Mouse (Mus musculus): Measurements from ENCODE around the gene Cerk. TPM values are rescaled to one million over a fixed set of nuclear protein-coding genes. Genes with fewer than 3 reads are reported as not detected.
"Not testable (repeated sequence)": the region's sequence is repeated elsewhere in the genome, so short reads cannot be mapped to it uniquely, and the experiment has no call there.

Gene Cerk
- total RNA-seq, 2 experiments from 2014 or later, result 55.1 to 58.1 TPM

GRCm38 (mm10) chr15:86213753-86214548 is 28.0 kb upstream of the Cerk start, which contains the start of gene Tbc1d22a:
Gene Tbc1d22a (plus strand): TSS chr15:86214459.
- peak; percentile 93 to 94 for DNase-seq (ENCODE audit: low spot score in 2 of 2)
- intact Hi-C loops (cut with DNase I), result loop anchor here (5.0 to 10.0 kb wide), 3 partner anchors 42 to 159 kb away; partner anchors contain the start of gene Gramd4

GRCm38 (mm10) chr15:86212193-86212592 is 26.3 kb upstream of the Cerk start:
- intact Hi-C loops (cut with DNase I), result loop anchor here (5.0 to 10.0 kb wide), 3 partner anchors 40 to 157 kb away; partner anchors contain the start of gene Gramd4
- DNase-seq (ENCODE audit: low spot score in 2 of 2), result not testable (repeated sequence)

- intact Hi-C loops (cut with DNase I), result no loop called here
These were observed 20.4 kb upstream of the Cerk start for GRCm38 (mm10) chr15:86206385-86206784.

GRCm38 (mm10) chr15:86205300-86205699 is 19.4 kb upstream of the Cerk start:
- DNase-seq (ENCODE audit: low spot score in 2 of 2), result no peak
- intact Hi-C loops (cut with DNase I), result no loop called here

More at GRCm38 (mm10) chr15:86206385-86206784, 20.4 kb upstream of the Cerk start:
- no peak for DNase-seq (ENCODE audit: low spot score in 2 of 2)

- intact Hi-C loops (cut with DNase I), result no loop called here
- DNase-seq (ENCODE audit: low spot score in 2 of 2), result no peak
These were observed 18.1 kb upstream of the Cerk start for GRCm38 (mm10) chr15:86203942-86204561.

GRCm38 (mm10) chr15:86203292-86203793 is 17.4 kb upstream of the Cerk start:
- DNase-seq (ENCODE audit: low spot score in 2 of 2), result no peak
- intact Hi-C loops (cut with DNase I), result no loop called here

GRCm38 (mm10) chr15:86202640-86203039 is 16.7 kb upstream of the Cerk start:
- intact Hi-C loops (cut with DNase I), result no loop called here
- DNase-seq (ENCODE audit: low spot score in 2 of 2), result no peak

GRCm38 (mm10) chr15:86201696-86202330 is 15.9 kb upstream of the Cerk start:
- no peak for DNase-seq (ENCODE audit: low spot score in 2 of 2)
- intact Hi-C loops (cut with DNase I), result no loop called here

GRCm38 (mm10) chr15:86201095-86201494 is 15.2 kb upstream of the Cerk start:
- no peak for DNase-seq (ENCODE audit: low spot score in 2 of 2)
- intact Hi-C loops (cut with DNase I), result no loop called here

GRCm38 (mm10) chr15:86200169-86200568 is 14.2 kb upstream of the Cerk start:
- intact Hi-C loops (cut with DNase I), result no loop called here
- no peak for DNase-seq (ENCODE audit: low spot score in 2 of 2)

- DNase-seq (ENCODE audit: low spot score in 2 of 2), result no peak
These were observed 13.5 kb upstream of the Cerk start for GRCm38 (mm10) chr15:86199482-86199881.

GRCm38 (mm10) chr15:86199052-86199451 is 13.1 kb upstream of the Cerk start:
- DNase-seq (ENCODE audit: low spot score in 2 of 2), result no peak
- intact Hi-C loops (cut with DNase I), result no loop called here

More at GRCm38 (mm10) chr15:86199482-86199881, 13.5 kb upstream of the Cerk start:
- intact Hi-C loops (cut with DNase I), result no loop called here

GRCm38 (mm10) chr15:86194676-86195453 is 8.9 kb upstream of the Cerk start:
- intact Hi-C loops (cut with DNase I); DNase-seq (ENCODE audit: low spot score in 2 of 2): not testable (repeated sequence)

GRCm38 (mm10) chr15:86191933-86192332 is 6.0 kb upstream of the Cerk start:
- no peak for DNase-seq (ENCODE audit: low spot score in 2 of 2)
- intact Hi-C loops (cut with DNase I), result no loop called here

GRCm38 (mm10) chr15:86191505-86191904 is 5.6 kb upstream of the Cerk start:
- DNase-seq (ENCODE audit: low spot score in 2 of 2), result no peak
- intact Hi-C loops (cut with DNase I), result no loop called here

- intact Hi-C loops (cut with DNase I), result no loop called here
- no peak for DNase-seq (ENCODE audit: low spot score in 2 of 2)
These were observed 4.4 kb upstream of the Cerk start for GRCm38 (mm10) chr15:86190387-86190786.

GRCm38 (mm10) chr15:86188746-86189470 is 3.0 kb upstream of the Cerk start:
- intact Hi-C loops (cut with DNase I), result no loop called here
- DNase-seq (ENCODE audit: low spot score in 2 of 2), result peak in 1 of 2 experiments; percentile 48

- no peak for DNase-seq (ENCODE audit: low spot score in 2 of 2)
- intact Hi-C loops (cut with DNase I), result no loop called here
These were observed 2.2 kb upstream of the Cerk start for GRCm38 (mm10) chr15:86188186-86188585.

- intact Hi-C loops (cut with DNase I), result no loop called here
- DNase-seq (ENCODE audit: low spot score in 2 of 2), result no peak
These were observed 745 bp upstream of the Cerk start for GRCm38 (mm10) chr15:86186686-86187085.

Measured in left cerebral cortex, postnatal 36 days (tissue).